Mouse (Mus musculus) midbrain, embryonic 11.5 days (tissue): Measurements from ENCODE around the gene Myo1h. TPM values are rescaled to one million over a fixed set of nuclear protein-coding genes. Genes with fewer than 3 reads are reported as not detected.

Experiments used
- ATAC-seq: fragments of 200-750 bp; cut with Nextera tagmentation; 2 replicates; pipeline ENCODE4 v1.8.0; 2017; ENCODE audit warnings: moderate TSS enrichment, moderate library complexity; ENCODE audit not compliant: low FRiP score
- DNase-seq: peaks from one replicate; pipeline ENCODE4 v3.0.0; 2015; ENCODE audit warnings: low spot score; ENCODE audit errors: missing footprints
- H3K27ac ChIP-seq: fragments of 300-500 bp; sonication (generic); 2 replicates; pipeline ENCODE4 v1.5.1; 2014; ENCODE audit warnings: low read depth, low read length
- H3K27me3 ChIP-seq: fragments of 300-500 bp; sonication (generic); 2 replicates; pipeline ENCODE4 v1.6.1; 2014; ENCODE audit warnings: mild to moderate bottlenecking, low read length, moderate library complexity, mixed read lengths; ENCODE audit not compliant: control insufficient read depth, insufficient read depth
- H3K36me3 ChIP-seq: fragments of 300-500 bp; sonication (generic); 2 replicates; pipeline ENCODE4 v1.6.1; 2014; ENCODE audit warnings: mild to moderate bottlenecking, low read length, moderate library complexity, mixed read lengths; ENCODE audit not compliant: control insufficient read depth, insufficient read depth
- H3K4me1 ChIP-seq: fragments of 300-500 bp; sonication (generic); 2 replicates; pipeline ENCODE4 v1.6.1; 2014; ENCODE audit warnings: low read length; ENCODE audit not compliant: control insufficient read depth, insufficient read depth
- H3K4me2 ChIP-seq: fragments of 300-500 bp; sonication (generic); 2 replicates; pipeline ENCODE4 v1.6.1; 2014; ENCODE audit warnings: mild to moderate bottlenecking, moderate library complexity
- H3K4me3 ChIP-seq: fragments of 300-500 bp; sonication (generic); 2 replicates; pipeline ENCODE4 v1.5.1; 2014; ENCODE audit warnings: low read depth, low read length
- H3K9ac ChIP-seq: fragments of 300-500 bp; sonication (generic); 2 replicates; pipeline ENCODE4 v1.6.1; 2014; ENCODE audit warnings: low read length
- H3K9me3 ChIP-seq: fragments of 300-500 bp; sonication (generic); 2 replicates; pipeline ENCODE4 v1.6.1; 2016; ENCODE audit warnings: low read length; ENCODE audit not compliant: control insufficient read depth
- WGBS: fragments of 180-500 bp; shearing (Covaris S2); extraction: QIAGEN DNeasy Blood & Tissue Kit; methylation state at CpG from one replicate; pipeline ENCODE4 v1.1.7; 2014; 5-methylcytosine and 5-hydroxymethylcytosine counted together
- polyA plus RNA-seq: library from polyadenylated mRNA; unstranded; fragments of >200 nt; fragmentation: Nextera tagmentation; extraction: Ambion mirVana; gene quantifications from 2 replicates; pipeline ENCODE4 v1.2.1, GENCODE M21; 2014

Gene Myo1h
- polyA plus RNA-seq, 1 experiment from 2014 or later = 0.45 TPM

DNA sequence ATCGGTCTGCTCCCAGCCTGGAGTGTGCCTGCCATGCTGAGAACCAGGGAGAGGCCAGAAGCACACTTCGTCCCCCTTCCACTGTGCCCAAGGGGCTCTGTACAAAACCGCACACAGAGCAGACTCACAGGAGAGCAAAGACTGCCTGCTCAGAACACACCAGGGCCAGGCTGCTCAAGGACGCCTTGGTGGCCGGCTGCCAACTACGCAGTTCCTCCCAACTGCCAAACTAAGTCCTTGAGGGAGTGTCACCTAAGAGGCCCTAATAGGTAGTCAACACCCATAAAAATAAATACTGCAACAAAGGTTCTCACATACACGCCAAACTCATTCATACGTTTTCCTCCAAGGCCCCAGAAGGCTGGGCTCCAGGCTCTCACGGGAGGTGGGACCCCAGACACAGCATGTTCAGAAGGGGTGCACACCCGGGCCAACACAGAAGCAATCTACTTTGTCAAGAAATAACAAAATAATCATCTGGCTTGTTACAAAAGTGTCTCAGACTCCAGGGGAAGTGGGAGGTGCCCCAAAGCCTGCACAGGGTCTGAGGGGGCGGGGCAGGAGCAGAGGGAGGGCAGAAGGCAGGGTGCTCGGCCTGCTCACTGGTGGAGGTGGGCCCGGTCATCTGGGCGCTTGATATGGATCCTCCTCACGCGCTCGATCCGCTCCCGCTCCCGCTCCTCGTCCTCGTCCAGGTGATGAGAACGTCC lies 76.2 kb downstream of the Myo1h start:
- no peak overlapping the region for H3K27ac ChIP-seq
- no peak overlapping the region for H3K9ac ChIP-seq
- DNase-seq (no peak), ATAC-seq (no peak)
- H3K4me3 ChIP-seq = no peak overlapping the region
- H3K36me3 ChIP-seq = peaks cover 28% of the 10 kb centered on the region
- H3K4me1 ChIP-seq = no peaks in the 10 kb centered on the region
- no peak overlapping the region for H3K4me2 ChIP-seq
- H3K9me3 ChIP-seq = no peaks in the 10 kb centered on the region
- H3K27me3 ChIP-seq = no peaks in the 10 kb centered on the region
- WGBS = 92% methylated on average over 23 of the region's 23 CpGs

DNA sequence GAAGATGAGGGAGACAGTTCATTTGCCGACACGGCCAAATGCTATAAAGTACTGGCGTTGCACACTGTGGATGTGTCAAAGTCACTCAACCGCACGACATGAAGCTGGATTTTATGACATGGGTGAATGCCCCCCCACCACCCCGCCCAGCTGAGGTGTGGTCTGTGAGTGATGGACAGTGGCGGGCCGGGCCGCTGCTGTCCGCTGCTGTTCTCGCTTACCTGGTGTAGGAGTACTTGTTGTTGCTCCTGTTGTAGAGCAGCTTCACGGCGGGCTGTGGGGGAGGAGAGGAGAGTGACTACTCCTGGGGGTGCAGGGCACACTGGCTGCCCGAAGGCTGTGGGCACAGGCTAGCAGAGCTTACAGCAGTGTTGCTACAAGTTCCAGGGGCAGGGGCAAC lies 79.2 kb downstream of the Myo1h start:
- 94% methylated on average over 14 of the region's 14 CpGs for WGBS
- no peaks in the 10 kb centered on the region for H3K4me1 ChIP-seq

DNA sequence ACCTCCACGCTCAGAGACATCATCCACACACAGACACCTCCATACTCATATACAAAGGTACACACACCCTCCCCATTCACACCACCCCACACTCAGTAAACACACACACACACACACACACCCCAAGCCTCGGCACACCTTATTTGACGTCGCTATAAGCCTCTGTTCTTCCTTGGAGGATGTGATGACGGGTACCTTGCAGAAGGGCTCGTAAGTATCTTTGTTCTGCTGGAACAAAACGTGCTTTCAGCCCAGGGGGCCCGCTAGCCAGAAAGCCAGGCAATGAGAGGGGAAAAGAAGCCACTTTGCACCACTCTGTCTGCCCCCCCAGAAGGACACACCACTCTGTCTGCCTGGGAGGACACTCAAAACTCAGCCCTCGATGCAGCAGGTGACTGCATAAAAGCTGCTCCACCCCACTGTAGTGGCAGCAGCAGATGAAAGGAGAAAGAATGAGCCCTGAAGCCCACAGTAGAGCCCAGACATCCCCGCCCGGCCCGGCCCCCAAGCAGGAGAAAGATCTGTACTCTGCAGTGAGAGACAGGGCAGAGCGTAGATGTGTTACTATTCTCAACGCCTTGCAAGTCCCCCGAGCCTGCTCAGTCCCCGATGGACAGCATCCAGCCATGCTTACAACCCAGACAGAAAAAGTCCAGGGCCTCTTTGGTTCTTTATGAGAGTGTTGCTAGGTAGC lies 80.0 kb downstream of the Myo1h start:
- no peak for DNase-seq
- 89% methylated on average over 16 of the region's 16 CpGs for WGBS
- ATAC-seq = no peak
- peaks cover 32% of the 10 kb centered on the region for H3K36me3 ChIP-seq
- H3K27ac ChIP-seq = no peak overlapping the region
- H3K4me2 ChIP-seq = no peak overlapping the region
- H3K27me3 ChIP-seq = no peaks in the 10 kb centered on the region
- no peak overlapping the region for H3K9ac ChIP-seq
- H3K4me1 ChIP-seq = no peaks in the 10 kb centered on the region; the same call in 1 of the 2 replicates
- no peaks in the 10 kb centered on the region for H3K9me3 ChIP-seq
- H3K4me3 ChIP-seq = no peak overlapping the region

More for the DNA sequence above, 79.2 kb downstream of the Myo1h start:
- H3K36me3 ChIP-seq = peaks cover 33% of the 10 kb centered on the region
- no peak overlapping the region for H3K27ac ChIP-seq
- ATAC-seq (no peak), DNase-seq (no peak)
- no peak overlapping the region for H3K4me3 ChIP-seq
- no peak overlapping the region for H3K9ac ChIP-seq
- no peak overlapping the region for H3K4me2 ChIP-seq
- no peaks in the 10 kb centered on the region for H3K9me3 ChIP-seq
- H3K27me3 ChIP-seq = no peaks in the 10 kb centered on the region

DNA sequence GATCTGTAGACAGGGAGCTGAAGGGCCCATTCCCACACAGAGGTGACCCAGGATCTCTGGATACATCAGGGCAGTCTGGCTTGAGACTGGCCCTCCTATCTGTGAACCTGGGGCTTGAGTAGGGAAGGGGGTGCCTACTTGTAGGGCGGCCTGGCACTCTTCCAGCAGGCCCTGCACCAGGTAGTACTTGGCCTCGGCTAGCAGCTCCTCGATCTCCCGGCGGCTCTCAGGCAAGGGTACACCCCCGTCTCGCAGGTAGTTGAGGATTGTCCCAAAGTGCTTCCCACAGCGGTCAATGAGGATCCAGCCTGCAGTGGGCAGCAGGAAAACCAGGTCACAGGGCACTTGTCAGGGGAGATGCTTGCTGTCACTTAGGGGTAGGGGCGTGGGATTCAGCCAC lies 81.0 kb downstream of the Myo1h start:
- Histone ChIP-seq H3K36me3 (peaks cover 32% of the 10 kb centered on the region), H3K9ac (no peak overlapping the region), H3K4me1 (no peaks in the 10 kb centered on the region; the same call in 1 of the 2 replicates), H3K27ac (no peak overlapping the region), H3K27me3 (no peaks in the 10 kb centered on the region), H3K4me3 (no peak overlapping the region), H3K9me3 (no peaks in the 10 kb centered on the region), H3K4me2 (no peak overlapping the region)
- ATAC-seq = no peak
- DNase-seq = no peak
- WGBS = 91% methylated on average over 9 of the region's 9 CpGs

DNA sequence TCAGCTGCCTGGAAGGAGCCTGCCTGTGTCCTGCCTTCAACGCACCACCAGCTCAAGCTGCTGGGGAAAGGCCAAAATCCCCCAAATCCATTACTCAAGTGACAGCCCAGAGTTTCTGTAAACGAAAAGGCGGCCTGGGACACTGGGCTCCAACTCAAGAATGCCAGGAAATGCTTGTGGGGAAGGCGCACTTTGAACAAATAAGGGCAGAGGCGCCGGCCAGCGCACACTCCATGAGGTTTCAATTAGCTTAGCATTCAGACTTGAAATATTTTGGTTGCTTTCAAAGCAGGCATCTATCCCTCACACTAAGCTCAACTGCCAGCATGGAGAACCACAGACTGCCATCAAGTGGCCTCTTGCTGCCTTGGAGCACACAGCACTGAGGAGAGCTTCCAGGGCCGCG lies 81.4 kb downstream of the Myo1h start:
- DNase-seq (no peak), ATAC-seq (no peak)
- no peak overlapping the region for H3K4me3 ChIP-seq
- no peak overlapping the region for H3K9ac ChIP-seq
- no peaks in the 10 kb centered on the region; the same call in 1 of the 2 replicates for H3K4me1 ChIP-seq
- 75% methylated on average over 9 of the region's 9 CpGs for WGBS
- no peaks in the 10 kb centered on the region for H3K27me3 ChIP-seq
- H3K27ac ChIP-seq = no peak overlapping the region
- H3K4me2 ChIP-seq = no peak overlapping the region
- H3K9me3 ChIP-seq = no peaks in the 10 kb centered on the region
- peaks cover 28% of the 10 kb centered on the region for H3K36me3 ChIP-seq

DNA sequence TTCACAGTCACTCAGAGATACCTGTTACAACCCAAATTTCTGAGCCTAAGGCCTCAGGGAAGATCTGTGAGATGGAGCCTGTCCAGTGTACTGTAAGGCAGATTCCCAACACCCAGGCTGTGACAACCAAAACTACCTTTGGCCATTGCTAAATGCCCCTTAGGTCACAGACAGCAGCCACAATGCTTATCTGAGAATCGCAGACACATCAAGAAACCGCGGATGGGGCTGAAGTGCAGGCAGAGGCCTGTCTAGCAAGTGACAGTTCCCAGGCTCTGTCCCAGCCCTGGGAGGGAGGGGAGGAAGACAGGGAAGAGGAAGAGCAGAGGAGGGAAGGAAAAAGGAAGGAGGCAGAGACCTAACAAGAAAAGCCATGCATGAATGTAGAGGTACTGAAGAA lies 82.4 kb downstream of the Myo1h start:
- no peaks in the 10 kb centered on the region for H3K9me3 ChIP-seq
- no peak overlapping the region for H3K4me2 ChIP-seq
- DNase-seq (no peak), ATAC-seq (no peak)
- no peak overlapping the region for H3K9ac ChIP-seq
- WGBS = 82% methylated on average over 3 of the region's 3 CpGs
- H3K27ac ChIP-seq = no peak overlapping the region
- H3K27me3 ChIP-seq = no peaks in the 10 kb centered on the region
- H3K4me3 ChIP-seq = no peak overlapping the region
- no peaks in the 10 kb centered on the region; the same call in 1 of the 2 replicates for H3K4me1 ChIP-seq
- peaks cover 22% of the 10 kb centered on the region for H3K36me3 ChIP-seq

- Histone ChIP-seq H3K36me3 (peaks cover 22% of the 10 kb centered on the region), H3K4me1 (no peaks in the 10 kb centered on the region; the same call in 1 of the 2 replicates), H3K4me3 (no peak overlapping the region), H3K27me3 (no peaks in the 10 kb centered on the region), H3K9ac (no peak overlapping the region), H3K4me2 (no peak overlapping the region), H3K27ac (no peak overlapping the region), H3K9me3 (no peaks in the 10 kb centered on the region)
- DNase-seq = no peak
- ATAC-seq = no peak
- WGBS = 76% methylated on average over 25 of the region's 25 CpGs
These were observed 82.9 kb downstream of the Myo1h start for GRCm38 (mm10) chr5:114371731-114372473.

- Histone ChIP-seq H3K4me1 (peaks cover under 1% of the 10 kb centered on the region), H3K27ac (no peak overlapping the region), H3K9me3 (no peaks in the 10 kb centered on the region), H3K36me3 (peaks cover 20% of the 10 kb centered on the region), H3K4me3 (no peak overlapping the region), H3K4me2 (no peak overlapping the region), H3K9ac (no peak overlapping the region), H3K27me3 (no peaks in the 10 kb centered on the region)
- 31% methylated on average over 11 of the region's 11 CpGs for whole genome bisulfite sequencing
- DNase-seq = no peak
- ATAC-seq = no peak
These were observed 83.6 kb downstream of the Myo1h start for GRCm38 (mm10) chr5:114372565-114372964.

DNA sequence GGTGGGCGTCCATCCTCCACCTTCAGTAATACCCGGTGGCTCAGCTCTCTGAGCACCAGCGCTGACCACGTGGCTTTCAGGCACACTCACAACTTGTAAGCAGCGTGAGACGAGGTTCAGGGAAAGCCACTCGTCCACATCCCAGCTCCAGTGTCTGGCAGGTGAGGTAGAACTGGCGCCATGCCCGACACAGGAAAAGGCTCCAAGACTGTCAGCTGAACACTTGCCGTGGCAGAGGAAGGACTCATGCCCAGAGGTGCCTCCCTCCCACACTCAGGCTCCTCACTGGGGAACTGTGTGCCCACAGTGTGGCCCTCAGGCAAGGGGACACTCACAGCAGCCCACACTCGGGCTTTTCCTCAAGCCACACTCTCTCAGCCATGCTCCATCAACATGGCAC lies 84.2 kb downstream of the Myo1h start:
- H3K4me3 ChIP-seq = no peak overlapping the region
- H3K36me3 ChIP-seq = peaks cover 14% of the 10 kb centered on the region
- ATAC-seq (no peak), DNase-seq (no peak)
- peaks cover 5% of the 10 kb centered on the region for H3K4me1 ChIP-seq
- no peak overlapping the region for H3K9ac ChIP-seq
- 73% methylated on average over 11 of the region's 11 CpGs for WGBS
- H3K27me3 ChIP-seq = no peaks in the 10 kb centered on the region
- H3K9me3 ChIP-seq = no peaks in the 10 kb centered on the region
- no peak overlapping the region for H3K27ac ChIP-seq
- H3K4me2 ChIP-seq = no peak overlapping the region
